Mouse (Mus musculus) hindbrain, embryonic 14.5 days (tissue): ENCODE data around the gene Hoxb4. TPM values are rescaled to one million over a fixed set of nuclear protein-coding genes. Genes with fewer than 3 reads are reported as not detected.

Source experiments
- microRNA counts: library from miRNA; unstranded; fragments of <30 nt; microRNA quantifications from one replicate; lab custom pipeline; 2016
- microRNA-seq: library from miRNA; unstranded; fragments of <30 nt; microRNA quantifications from one replicate; pipeline ENCODE4, GENCODE M21; 2016
- polyA plus RNA-seq: library from polyadenylated mRNA; unstranded; fragments of >200 nt; fragmentation: Nextera tagmentation; extraction: Ambion mirVana; gene quantifications from 2 replicates; pipeline ENCODE4 v1.2.1, GENCODE M21; 2014

Hoxb4 gene
- polyA plus RNA-seq, 1 experiment from 2014 or later: 5.4 TPM

MicroRNAs encoded within 50 kb of the gene (microRNA counts, 519-probe panel; counts per million panel counts)
- microRNA mmu-miR-10a (lab: Ali Mortazavi, UCI): 6,554 counts per million, percentile 87 among the panel's probes with 10 or more counts

Small RNA genes lying within 50 kb of the gene (microRNA-seq; reads per million reads assigned to microRNA genes)
- 90,772 reads per million, percentile 100 among the genes with 10 or more reads in this experiment for gene Mir10a

Other genes with a start within 250 kb of the Hoxb4 start
- 950 and 1,009 TPM in 2 replicates for gene Atp5g1, start 242.6 kb upstream of the Hoxb4 start, polyA plus RNA-seq
- not detected in 2 replicates for gene Calcoco2, start 206.3 kb upstream of the Hoxb4 start, polyA plus RNA-seq
- gene Ttll6, start 184.5 kb upstream of the Hoxb4 start, polyA plus RNA-seq: 0.33 and 0.37 TPM in 2 replicates
- gene Hoxb13, start 124.0 kb upstream of the Hoxb4 start, polyA plus RNA-seq: not detected in 2 replicates
- gene Hoxb9, start 46.8 kb upstream of the Hoxb4 start, polyA plus RNA-seq: 10.7 and 22.4 TPM in 2 replicates
- gene Hoxb8, start 36.4 kb upstream of the Hoxb4 start, polyA plus RNA-seq: 41.2 and 50.6 TPM in 2 replicates
- 40.8 and 45.6 TPM in 2 replicates for gene Hoxb7, start 31.6 kb upstream of the Hoxb4 start, polyA plus RNA-seq
- 71.4 and 90.1 TPM in 2 replicates for gene Hoxb6, start 25.8 kb upstream of the Hoxb4 start, polyA plus RNA-seq
- gene Hoxb5, start 14.9 kb upstream of the Hoxb4 start, polyA plus RNA-seq: 140 and 157 TPM in 2 replicates
- 12.8 and 17.2 TPM in 2 replicates for gene Hoxb3, start 5.1 kb downstream of the Hoxb4 start, polyA plus RNA-seq
- 39.5 and 42.9 TPM in 2 replicates for gene Hoxb2, start 32.3 kb downstream of the Hoxb4 start, polyA plus RNA-seq
- 0.33 and 0.56 TPM in 2 replicates for gene Hoxb1, start 47.5 kb downstream of the Hoxb4 start, polyA plus RNA-seq
- 7.3 and 10.3 TPM in 2 replicates for gene Skap1, start 146.3 kb downstream of the Hoxb4 start, polyA plus RNA-seq